Mouse (Mus musculus) NIH3T3 (cell line): ENCODE data around the gene Il1b.

ENCODE experiments used
- DNase-seq: peaks from one replicate; pipeline ENCODE4 v3.0.0-alpha.2; 2012; ENCODE audit warnings: low read depth

Gene Il1b

DNA sequence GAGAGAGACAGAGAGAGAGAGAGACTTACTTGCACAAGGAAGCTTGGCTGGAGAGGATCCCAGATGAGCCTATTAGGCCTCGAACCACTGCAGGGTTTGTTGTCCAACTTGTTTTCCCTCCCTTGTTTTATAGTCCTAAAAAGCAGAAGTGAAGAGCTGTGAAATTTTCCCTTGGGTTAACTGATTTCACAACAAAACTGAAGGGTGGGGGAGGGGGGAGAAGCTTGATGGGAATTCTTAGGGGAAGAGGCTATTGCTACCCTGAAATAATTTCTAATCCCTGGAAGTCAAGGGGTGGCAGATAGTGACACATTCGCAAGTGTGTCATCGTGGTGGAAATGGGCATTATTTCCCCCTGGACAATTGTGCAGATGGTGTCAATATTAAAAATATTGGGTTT lies at the start of gene Il1b:
Il1b (minus strand) TSS at position 101 of the 400 bp plus-strand sequence.
- DNase-seq: no peak

DNA sequence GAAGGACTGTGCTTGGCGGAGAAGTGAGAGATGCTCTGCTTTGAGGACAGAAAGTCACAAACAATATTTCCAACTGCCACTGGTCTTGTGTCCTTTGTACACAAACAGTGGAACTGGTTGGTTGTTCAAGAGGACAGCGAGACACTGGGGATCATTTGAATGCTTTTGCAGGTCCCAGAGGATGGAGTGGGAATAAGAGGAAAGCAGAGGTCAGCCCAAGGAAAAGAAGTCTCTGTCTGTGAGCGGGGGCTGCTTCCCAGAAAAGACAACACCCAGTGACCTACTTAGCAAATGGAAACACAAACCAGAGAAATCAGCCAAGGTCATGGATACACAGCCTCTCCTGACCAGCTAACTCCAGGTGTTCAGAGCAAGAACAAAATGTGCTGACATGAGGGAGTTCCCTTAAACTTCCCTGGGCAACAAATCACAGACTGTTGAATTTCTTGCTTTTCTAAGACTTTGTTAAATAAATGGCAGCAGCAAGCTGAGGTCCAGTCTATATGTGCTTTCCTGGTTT lies 48.5 kb upstream of the Il1b start:
- DNase-seq: no peak

DNA sequence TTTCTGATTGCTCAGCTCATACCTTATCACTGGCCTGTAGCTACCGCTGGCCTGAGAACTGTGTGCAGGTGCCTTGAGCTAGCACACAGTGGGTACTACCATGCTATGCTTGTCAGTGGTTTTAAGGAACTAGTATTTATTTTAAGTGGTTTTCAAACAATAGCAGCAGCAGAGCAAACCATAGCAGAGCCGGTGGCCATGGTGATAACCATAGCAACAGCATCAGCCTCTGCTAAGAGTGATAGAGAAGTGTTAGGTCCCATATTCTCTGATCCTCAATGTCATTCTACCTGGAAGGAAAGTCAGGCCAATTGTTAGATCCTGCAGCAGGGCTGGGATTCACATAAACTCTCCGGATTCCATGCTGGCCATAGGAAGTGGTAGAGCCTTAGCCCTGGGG lies 43.7 kb upstream of the Il1b start:
- DNase-seq: no peak

GRCm38 (mm10) chr2:129413488-129413887 lies 42.5 kb upstream of the Il1b start:
- DNase-seq: no peak

DNA sequence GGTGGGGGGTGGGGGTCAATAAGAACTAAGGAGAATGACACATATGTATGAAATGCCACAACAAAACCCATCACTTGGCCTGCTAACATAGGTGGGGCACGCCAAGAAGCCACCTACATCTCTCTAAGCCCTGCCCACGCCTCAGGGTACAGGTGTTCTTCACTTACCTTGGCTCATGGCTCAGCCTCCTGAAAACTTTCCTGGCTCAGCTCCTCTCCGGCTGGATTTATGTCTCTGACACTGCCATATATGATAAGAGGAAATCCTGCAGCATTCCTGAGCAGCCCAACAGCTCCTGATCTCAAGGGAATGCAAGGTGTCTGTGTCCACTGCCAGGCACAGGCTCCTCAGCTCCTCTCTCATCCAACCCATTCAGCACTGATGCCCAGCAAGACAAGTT lies 40.7 kb upstream of the Il1b start:
- DNase-seq: no peak

DNA sequence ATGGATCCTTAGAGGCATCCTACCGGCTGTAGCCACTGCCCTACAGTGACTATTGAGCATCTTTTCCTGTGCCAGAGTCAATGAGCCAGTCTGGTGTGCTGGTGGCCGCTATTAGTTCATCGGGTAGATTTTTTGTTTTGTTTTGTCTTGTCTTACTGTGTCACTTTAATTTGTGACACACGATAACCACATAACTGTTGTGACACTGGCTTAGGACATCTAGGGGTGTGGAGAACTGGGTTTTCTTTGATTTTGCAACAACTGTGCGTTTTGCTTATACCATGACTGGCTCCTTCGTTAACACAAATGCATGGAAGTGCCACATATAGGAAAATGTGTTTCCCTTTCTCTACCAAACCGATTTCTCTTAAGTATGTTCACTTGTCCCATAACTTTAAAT lies 39.4 kb upstream of the Il1b start:
- DNase-seq: no peak

GRCm38 (mm10) chr2:129408476-129408875 lies 37.5 kb upstream of the Il1b start:
- peak; percentile 89 for DNase-seq

DNA sequence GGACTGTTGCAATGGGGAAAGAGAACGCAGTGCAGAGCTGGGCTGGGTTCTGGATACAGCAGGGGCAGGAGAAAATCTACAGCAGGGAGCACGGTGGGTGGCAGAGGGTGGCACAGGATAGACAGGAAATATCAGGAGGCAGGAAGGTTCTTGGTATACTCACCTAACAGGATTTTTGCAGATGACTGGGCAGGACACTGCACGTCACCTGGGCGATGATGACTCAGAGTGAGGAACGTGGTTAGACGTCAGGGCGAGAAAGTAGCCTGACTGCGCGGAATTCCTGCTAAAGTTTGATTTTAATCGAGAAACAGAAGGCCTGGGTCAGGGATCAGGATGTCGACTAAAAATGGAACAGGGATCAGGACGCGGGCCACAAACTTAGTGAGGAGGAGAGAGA lies 36.7 kb upstream of the Il1b start:
- DNase-seq: no peak

GRCm38 (mm10) chr2:129406508-129406907 lies 35.6 kb upstream of the Il1b start:
- no peak for DNase-seq

DNA sequence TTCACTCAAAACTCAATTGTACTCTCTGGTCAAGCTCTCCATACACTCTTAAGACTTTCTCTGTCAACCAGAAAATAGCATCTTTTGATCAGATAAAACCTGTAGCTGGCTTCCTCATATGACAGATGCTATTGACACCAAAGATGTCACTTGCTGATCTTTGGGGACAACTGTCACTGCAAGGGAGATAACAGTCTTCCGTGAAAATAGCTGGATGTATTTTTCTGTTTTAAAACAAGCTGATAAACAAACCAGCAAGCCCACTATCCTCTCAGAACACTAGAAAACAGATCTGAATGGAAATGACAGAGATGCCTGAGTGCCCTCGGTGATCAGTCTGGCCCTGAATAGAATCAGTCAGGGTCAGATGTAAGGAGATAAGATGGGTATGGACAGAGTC lies 32.8 kb upstream of the Il1b start:
- no peak for DNase-seq

- no peak for DNase-seq
These were observed 31.4 kb upstream of the Il1b start for GRCm38 (mm10) chr2:129402330-129402729.

DNA sequence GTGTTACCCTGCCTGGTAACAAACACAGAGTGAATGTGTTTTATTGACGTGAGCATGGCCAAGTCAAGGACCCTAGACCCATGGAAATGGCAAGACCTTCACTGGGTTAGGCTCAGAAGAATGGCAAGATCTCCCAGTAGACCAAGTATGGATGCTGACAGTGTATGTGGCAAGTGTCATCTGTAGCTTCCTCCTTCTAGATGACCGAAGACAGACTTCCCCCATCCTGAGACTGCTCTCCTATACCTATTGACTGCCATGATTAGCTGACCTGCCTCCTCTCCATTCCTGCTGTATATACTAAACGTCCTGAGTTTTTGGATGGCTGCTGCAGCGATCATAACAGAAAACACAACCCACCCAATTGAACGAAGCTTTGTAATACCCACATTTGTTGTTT lies 30.9 kb upstream of the Il1b start:
- DNase-seq: no peak

DNA sequence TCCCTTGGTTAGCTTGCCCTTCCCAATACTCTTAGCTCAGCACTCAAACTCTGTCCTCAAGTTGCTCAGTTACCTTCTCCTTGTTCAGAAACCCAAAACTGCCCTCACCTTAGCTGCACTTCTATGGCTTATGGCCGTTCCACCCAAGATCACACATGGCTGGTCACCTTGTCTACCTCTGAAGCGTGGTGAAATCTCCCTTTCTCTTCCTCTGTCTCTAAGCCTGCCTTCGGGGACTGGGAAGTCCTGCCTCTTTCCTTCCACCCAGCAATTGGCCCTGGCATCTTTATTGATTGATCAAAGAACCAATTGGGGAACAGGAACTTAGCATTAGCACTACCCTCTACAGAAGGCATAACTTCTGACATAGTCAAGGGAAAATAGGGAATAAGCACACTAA lies 27.2 kb upstream of the Il1b start:
- DNase-seq: no peak

GRCm38 (mm10) chr2:129393524-129393923 lies 22.6 kb upstream of the Il1b start:
- DNase-seq: peak; percentile 43

GRCm38 (mm10) chr2:129390161-129390560 lies 19.2 kb upstream of the Il1b start:
- DNase-seq: no peak

DNA sequence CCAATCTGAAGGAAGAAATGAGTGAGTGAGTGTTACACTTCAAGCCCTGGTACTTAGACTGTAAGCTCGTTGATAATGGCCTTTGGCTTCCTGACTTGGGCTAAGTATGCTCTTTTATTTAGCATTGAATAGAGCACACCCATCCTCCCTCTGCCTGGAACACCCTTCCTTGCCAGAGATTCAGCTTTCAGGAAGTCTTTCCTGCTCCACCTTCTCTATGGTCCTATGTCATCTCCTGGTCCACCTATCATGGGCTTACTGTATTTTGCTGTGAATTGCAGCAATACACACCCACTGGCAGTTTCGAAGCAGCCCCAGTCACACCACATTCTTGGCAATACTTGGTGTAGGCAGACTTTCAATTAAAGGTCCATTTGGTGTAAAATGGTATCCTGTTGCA lies 18.4 kb upstream of the Il1b start:
- DNase-seq: no peak

GRCm38 (mm10) chr2:129385331-129385730 lies 14.4 kb upstream of the Il1b start:
- DNase-seq: no peak

GRCm38 (mm10) chr2:129384272-129384660 lies 13.3 kb upstream of the Il1b start:
- DNase-seq: no peak

DNA sequence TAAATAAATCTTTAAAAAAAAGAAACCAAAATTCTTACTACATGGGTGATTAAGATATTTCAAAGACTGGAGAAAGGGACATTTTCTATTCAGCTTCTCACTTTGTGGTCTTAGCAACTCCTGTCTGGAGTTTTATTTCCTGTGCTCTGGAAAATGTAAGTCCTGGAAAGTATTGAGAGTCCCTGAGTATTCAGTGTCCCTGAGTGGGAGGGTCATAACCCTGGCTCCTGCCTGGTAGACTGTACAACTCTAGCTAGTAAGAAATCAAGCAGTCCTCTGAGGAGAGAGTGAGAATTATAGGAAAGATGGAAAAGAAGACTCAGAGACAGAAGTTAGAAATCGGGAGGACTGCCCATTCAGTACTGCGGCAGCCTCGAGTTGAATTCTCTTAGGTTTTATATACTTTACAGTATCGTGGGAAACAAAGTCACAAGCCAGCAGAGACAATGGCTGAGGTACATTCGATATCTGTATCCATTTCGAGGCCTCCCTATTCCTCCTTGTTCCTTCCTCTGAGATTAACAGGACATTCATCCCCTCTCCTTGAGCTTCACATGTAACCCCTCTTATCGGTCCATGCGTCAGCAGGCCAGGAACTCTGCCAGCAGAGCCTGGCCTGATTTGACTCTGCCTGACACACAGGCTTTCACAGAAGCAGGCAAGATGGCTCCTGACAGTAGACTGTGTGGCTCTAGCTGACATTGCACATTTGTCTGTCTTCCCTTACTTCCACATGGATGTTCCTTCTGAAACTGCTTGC lies 12.8 kb upstream of the Il1b start:
- DNase-seq: no peak

- no peak for DNase-seq
These were observed 10.0 kb upstream of the Il1b start for GRCm38 (mm10) chr2:129380746-129381474.

- DNase-seq: no peak
These were observed 9.3 kb upstream of the Il1b start for GRCm38 (mm10) chr2:129380211-129380610.

DNA sequence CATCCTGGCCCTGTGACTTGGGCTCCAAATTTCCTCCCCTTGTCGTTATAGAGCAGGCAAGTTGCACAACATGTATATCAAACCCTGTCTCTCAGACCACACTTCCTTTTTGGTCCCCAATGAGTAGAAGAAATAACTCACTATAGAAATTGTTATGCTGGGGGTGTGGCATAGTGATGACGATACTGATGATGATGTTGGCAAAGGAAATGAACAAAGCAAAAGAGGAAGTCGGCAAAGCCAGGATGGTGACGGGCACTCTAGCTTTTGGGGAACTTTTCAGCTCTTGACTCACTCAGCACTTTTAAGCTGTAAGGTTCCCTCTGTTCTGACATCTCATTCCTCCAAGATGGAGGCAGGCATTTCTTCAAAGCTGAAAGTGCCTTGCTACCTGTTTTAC lies 2.4 kb upstream of the Il1b start:
- no peak for DNase-seq

GRCm38 (mm10) chr2:129369615-129370014 lies 1.3 kb downstream of the Il1b start:
- DNase-seq: no peak

GRCm38 (mm10) chr2:129368795-129369194 lies 2.1 kb downstream of the Il1b start:
- no peak for DNase-seq
